Mouse (Mus musculus): ENCODE measurements at regions not wholly inside any gene's neighbourhood (a gene's known extent, or its start where the extent isn't known, plus 50 kb on each side); places are given as distances from the start of the nearest gene placed in this dataset.
"Not testable (repeated sequence)": the region's sequence is repeated elsewhere in the genome, so short reads cannot be mapped to it uniquely, and the experiment has no call there.

- no peak for DNase-seq
Measured at GRCm38 (mm10) chr13:26865930-26866555, 96.1 kb upstream of the Hdgfl1 start.

DNA sequence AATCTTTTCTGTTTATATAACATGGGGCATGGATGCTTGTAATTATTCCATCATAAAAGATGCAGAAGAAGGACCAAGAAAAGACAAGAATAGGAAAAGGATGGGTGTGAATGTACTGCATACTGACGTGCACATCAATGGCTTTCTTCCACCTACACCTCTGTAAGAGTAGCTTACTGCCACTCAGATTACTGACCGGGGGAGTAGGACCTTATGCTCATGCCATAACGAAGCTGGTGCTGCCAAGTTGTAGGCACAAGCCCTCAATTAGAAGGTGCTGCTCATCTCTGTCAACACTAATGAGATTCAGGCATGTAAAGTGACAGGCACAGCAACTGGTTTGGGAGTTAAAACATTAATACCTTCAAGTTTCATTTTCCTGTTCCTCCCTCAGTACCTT, 97.8 kb upstream of the Hdgfl1 start:
- DNase-seq = no peak

DNA sequence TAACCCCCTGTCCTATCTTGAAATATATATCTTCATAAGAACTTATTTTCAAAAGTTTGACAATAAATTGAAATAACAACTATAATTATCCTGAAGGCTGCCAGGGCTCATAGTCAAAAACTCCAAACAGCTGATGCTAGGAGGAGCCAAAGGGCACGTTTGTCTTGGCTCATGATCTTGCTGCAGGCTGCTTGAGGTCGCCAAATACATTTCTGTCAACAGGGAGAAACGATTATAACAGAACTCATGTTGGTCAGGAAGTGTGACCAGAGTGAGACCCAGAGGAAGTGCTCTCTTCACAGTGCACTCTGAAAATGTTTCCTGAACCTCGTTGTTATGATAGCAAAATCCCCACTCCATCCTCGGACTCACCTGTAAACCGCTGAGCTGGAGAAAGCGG, 140.9 kb upstream of the Prl start:
- peak; percentile 32 to 50 for DNase-seq

DNA sequence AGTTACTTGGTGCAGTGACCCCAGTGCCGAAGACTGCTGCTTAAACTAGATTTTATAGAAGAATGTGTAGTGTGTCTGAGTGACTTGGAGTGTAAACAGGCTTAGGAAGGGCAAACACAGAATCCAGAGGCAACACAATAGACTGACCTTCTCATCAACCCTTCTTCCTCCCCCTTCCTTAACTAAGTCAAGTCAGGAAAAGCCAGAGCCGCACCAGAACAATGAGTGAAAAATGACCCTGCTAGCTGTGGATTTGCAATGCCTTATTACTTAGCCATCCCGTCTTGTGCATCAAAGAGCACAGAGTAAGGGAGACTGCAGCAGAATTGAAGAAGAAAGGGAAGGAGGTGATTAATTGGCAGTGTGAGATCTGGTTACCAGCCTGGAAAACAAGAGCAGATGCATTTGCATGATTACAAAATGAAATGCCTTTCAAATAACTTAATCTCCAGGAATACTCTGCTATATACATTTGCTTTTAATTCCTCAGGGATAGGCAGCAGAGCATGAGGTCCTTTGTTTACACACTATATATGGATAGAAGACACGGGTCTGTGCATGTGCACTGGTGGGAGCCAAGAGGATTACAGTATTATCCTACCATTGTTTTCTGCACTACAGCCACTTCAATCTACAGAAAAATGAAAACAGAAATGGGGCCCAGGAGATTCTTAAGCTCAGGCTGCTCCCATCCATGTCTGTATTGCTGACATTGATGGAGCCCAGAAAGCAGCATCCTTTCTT, 124.5 kb upstream of the Prl start:
- peak in 1 of 2 experiments; percentile 9 for DNase-seq

DNA sequence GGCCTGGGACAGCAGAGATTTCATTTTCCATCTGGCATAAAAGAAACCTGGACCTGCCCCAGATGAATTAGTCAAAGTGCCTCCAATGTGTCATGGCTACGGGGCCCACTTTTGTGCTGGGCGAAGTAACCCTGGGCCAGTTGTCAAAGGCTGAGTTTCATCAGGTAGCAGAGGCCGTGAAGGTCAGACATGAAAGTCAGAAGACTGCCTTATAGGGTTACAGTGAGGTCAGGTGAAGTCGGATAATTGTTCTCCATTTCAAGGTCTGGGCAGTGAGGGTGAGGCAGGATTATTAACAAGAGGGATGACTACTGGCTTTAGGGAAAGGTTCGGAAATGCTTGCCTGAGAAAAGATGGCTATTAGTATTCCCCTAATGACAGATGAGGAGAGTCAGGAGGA, 123.5 kb upstream of the Prl start:
- DNase-seq = no peak

- DNase-seq = peak in 1 of 2 experiments; percentile 20
Measured at GRCm38 (mm10) chr13:26940436-26940835, 116.9 kb upstream of the Prl start.

DNA sequence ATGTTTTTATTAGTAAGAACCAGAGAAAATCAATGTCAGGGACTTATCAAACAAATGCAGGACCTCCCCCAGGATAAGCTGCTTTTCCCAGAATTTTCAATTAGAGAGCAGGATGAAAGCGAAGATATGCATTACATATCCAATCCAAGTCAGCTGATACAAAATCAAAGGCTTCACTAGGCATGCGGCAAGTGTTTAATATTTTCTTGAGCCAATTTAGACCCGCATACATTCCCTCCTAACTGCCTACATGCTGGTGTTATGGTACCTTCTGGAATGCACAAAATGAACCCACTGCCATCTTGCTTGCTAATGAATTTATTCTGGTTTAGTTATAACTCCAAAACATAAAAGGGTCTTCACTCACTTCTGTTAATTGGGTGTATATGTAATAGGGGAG, 112.9 kb upstream of the Prl start:
- no peak for DNase-seq

- no peak for DNase-seq
Measured at GRCm38 (mm10) chr13:26951461-26951860, 105.9 kb upstream of the Prl start.

- no peak for DNase-seq
Measured at GRCm38 (mm10) chr13:26953834-26954233, 103.5 kb upstream of the Prl start.

DNA sequence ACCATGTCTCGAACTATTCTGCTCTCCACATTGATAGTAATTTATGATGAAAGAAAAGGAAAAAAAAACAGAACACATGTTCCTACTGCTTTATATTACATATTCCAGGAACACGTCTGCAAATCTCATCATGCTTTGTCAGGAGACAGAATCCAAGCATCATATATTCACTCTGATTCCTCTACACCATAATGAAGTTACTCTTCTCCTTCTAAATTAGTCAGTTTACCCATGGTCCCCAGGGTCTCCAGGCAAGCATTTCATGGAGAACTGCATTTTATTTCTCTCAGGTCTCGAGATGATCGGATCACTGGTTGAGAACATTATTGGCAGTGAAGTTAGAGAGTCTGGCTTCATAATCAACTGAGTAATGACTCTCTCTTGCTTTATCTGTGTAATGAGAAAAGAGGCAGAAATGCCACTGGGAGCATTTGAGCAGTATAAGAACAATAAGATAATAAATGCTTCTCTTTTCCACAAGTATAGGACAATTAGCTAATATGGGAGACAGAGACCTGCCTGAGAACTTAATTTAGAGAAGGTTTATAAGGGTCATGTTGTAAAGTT, 97.8 kb upstream of the Prl start:
- DNase-seq = no peak

GRCm38 (mm10) chr13:26960531-26960930, 96.8 kb upstream of the Prl start:
- DNase-seq = not testable (repeated sequence)

GRCm38 (mm10) chr13:26976024-26976423, 81.3 kb upstream of the Prl start:
- DNase-seq = no peak

- no peak for DNase-seq
Measured at GRCm38 (mm10) chr13:26980475-26980874, 76.9 kb upstream of the Prl start.

Data from heart, adult 18-20 months (tissue).